Mouse (Mus musculus) lung, adult 2 months (tissue): Measurements from ENCODE around the gene Ell3.
A peak's percentile ranks its signal among the peaks of the same experiment; 100 is the strongest.

ENCODE experiments used
- CTCF ChIP-seq: fragments of 200-500 bp; IDR thresholded peaks from 2 replicates; pipeline ENCODE4 v1.5.1; 2011; ENCODE audit warnings: mild to moderate bottlenecking, low read length, control low read depth; ENCODE audit not compliant: insufficient read depth
- POLR2A ChIP-seq: fragments of 200-500 bp; IDR thresholded peaks from 2 replicates; pipeline ENCODE4 v1.6.1; 2011; ENCODE audit warnings: low read depth, mild to moderate bottlenecking, control low read depth, low read length, borderline replicate concordance; ENCODE audit errors: extremely low read depth

DNA sequence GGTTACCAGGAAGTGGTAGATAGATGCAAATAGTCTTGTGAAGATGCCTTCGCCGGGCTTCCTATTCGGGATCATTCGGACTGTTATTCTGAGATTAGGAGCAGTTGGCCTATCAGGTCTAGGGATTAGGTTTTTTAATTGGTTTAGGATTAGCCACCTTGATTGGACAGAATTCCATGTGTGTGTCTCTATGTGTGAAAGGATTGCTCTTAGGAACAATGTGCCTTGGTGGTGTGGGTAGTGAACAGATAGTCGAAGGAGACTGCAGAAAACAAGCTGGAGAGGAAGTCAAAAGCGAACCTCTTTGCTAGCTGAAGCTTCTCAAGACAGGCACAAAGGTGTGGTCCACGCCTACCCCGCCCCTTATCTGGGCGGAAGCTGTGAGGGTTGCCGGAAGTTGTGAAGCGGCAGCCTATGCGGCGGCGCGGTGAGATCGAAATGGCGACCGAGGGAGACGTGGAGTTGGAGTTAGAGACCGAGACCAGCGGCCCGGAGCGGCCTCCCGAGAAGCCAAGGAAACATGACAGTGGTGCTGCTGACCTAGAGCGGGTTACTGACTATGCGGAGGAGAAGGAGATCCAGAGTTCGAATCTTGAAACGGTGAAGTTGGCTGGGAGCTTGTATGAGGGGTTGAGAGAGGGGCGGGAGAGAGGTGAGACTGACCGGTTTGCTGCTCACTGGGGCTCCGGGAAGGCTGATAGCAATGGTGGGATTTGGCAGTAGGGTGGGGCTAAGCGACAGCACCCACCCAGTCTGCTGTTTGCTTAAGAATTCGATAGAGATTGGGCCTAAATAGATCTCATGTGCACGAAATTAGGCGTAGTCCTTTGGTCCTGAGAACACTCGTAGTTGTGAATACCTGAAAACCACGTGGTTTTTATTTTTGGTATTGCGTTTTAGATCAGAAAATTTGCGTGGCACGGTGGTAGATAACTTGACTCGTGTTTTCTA, 12.9 kb upstream of the Ell3 start, which contains the start of gene Serinc4:
- TF ChIP-seq POLR2A: peak; percentile 59; the same call in 1 of the 2 replicates
- TF ChIP-seq CTCF: no peak
